Mouse (Mus musculus): Measurements from ENCODE around the gene Prps1l3. TPM values are rescaled to one million over a fixed set of nuclear protein-coding genes. Genes with fewer than 3 reads are reported as not detected.
"Not testable (repeated sequence)": the region's sequence is repeated elsewhere in the genome, so short reads cannot be mapped to it uniquely, and the experiment has no call there.

Prps1l3 gene
- polyA plus RNA-seq, 1 experiment from 2014 or later = 52.6 TPM

DNA sequence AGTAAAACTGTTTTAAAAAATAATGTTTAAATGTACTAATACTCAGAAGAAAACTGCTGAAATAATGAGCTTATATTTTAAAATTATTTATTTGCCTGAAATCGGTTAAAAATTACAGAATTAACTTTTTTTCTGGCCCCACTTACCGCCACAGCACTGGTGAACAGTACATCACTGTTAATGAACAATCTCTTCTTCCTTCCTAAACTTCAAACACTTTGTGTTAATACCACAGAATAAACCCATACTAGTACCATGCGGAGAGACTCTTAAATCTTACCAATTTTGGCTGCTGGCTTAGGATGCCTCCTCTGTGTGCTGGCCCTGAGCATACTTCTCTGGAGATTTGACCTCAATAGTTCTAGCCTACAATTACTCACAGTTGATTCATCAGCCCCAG is 28.3 kb upstream of the Prps1l3 start:
- ATAC-seq (ENCODE audit: insufficient number of reproducible peaks, low FRiP score, low TSS enrichment, low read depth) = no peak
- no peak overlapping the region for H3K4me2 ChIP-seq
- H3K9ac ChIP-seq = no peak overlapping the region
- H3K27me3 ChIP-seq = peaks cover 16% of the 10 kb centered on the region
- H3K4me1 ChIP-seq = peaks cover 3% of the 10 kb centered on the region
- H3K27ac ChIP-seq = no peak overlapping the region
- 85% methylated on average over 3 of the region's 3 CpGs for WGBS
- H3K4me3 ChIP-seq = no peak overlapping the region
- H3K36me3 ChIP-seq = no peaks in the 10 kb centered on the region
- no peaks in the 10 kb centered on the region for H3K9me3 ChIP-seq

DNA sequence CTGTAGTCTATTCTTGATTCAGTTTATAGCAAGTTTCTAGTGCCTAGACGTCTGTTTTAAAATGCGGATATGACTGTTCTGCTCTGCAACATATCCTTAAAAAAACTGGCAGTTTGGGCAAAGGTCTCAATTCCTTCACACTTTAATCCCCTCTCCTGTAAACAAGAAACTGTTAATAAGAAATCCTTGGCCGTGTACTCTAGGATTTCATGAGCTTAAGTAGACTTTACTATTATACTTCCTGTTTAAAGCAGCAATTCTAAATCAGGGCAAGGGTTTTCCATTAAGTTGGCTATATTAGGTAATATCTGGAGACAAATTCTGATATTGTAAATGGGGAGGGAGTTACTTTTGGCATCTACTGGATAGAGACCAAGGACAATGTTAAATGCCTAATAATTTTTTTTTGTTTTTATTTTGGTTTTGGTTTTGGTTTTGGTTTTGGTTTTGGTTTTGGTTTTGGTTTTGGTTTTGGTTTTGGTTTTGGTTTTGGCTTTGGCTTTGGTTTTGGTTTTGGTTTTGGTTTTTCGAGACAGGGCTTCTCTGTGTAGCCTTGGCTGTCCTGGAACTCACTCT is 25.8 kb upstream of the Prps1l3 start:
- H3K9ac ChIP-seq = no peak overlapping the region
- H3K4me3 ChIP-seq = no peak overlapping the region
- H3K9me3 ChIP-seq = no peaks in the 10 kb centered on the region
- H3K27ac ChIP-seq = no peak overlapping the region
- no peak overlapping the region for H3K4me2 ChIP-seq
- no peaks in the 10 kb centered on the region for H3K36me3 ChIP-seq
- 67% methylated on average over 4 of the region's 4 CpGs for WGBS
- H3K27me3 ChIP-seq = no peaks in the 10 kb centered on the region
- H3K4me1 ChIP-seq = no peaks in the 10 kb centered on the region
- ATAC-seq (ENCODE audit: insufficient number of reproducible peaks, low FRiP score, low TSS enrichment, low read depth) = no peak

DNA sequence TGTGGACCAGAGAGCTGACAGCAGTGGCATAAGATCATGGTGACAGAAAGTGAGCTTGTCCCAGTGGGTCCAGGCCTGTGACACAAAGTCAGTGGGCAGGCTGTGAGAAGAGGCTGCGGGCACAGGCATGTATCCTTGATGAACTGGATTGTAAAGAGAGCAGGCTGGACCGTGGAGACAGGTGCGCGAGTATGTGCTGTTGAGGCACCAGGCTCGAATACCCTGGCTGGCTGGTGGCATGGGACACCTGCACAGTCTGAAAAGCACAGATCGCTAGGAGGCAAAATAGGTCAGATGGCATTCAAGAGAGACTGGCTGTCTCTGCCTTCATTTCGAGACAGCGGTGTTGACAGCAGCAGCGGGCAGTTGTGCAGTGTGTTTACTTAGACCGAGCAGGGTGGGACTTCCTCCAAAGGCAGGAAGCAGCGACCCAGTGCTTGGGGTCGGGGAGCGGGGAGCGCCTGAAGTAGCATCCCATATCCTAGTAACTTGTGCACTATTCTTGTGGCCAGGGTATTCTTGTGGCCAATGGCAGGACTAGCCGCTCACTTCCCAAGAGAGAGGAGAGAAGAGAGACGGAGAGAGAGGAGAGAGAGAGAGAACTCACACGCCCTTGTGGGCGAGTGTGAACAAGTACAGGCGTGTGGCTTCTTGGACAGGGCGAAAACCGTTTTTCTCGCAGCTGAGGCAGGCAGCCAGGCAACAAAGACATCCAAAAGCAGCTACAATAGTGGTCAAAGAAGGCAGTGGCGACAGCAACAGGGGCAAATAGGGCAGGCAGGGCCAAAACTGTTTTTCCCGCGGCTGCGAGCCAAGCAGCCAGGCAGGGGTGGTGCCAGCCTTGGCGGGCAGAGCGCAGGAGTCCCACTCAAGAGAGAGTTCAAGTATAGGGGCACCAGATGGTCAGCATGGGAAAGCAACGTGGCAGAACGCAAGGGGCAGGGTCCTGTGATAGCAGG is 18.6 kb upstream of the Prps1l3 start:
- Histone ChIP-seq H3K27ac (no peak overlapping the region), H3K4me1 (peaks cover 8% of the 10 kb centered on the region), H3K9ac (peak overlapping the region; percentile 35), H3K9me3 (no peaks in the 10 kb centered on the region), H3K4me2 (peak overlapping the region; percentile 80), H3K36me3 (no peaks in the 10 kb centered on the region), H3K27me3 (no peaks in the 10 kb centered on the region), H3K4me3 (peak overlapping the region; percentile 45)
- WGBS = 6% methylated on average over 30 of the region's 30 CpGs
- peak; percentile 55; the same call in 1 of the 2 replicates for ATAC-seq (ENCODE audit: insufficient number of reproducible peaks, low FRiP score, low TSS enrichment, low read depth)

DNA sequence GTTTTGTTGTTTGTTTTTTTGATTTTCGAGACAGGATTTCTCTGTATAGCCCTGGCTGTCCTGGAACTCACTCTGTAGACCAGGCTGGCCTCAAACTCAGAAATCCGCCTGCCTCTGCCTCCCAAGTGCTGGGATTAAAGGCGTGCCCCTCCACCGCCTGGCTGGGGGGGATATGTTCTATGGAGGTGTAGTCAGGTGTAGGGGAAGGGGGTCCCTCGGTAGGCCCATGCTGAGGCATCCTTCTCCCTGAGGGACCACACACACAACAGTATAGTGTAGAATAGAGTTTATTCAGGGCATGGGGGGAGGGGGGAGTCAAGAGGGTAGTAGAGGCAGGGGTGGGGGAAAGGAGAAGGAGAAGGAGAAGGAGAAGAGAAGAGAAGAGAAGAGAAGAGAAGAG is 17.7 kb upstream of the Prps1l3 start:
- not testable (repeated sequence) for ATAC-seq (ENCODE audit: insufficient number of reproducible peaks, low FRiP score, low TSS enrichment, low read depth); H3K9ac ChIP-seq; H3K27me3 ChIP-seq; H3K4me3 ChIP-seq; H3K9me3 ChIP-seq; H3K27ac ChIP-seq; H3K4me1 ChIP-seq; H3K4me2 ChIP-seq; H3K36me3 ChIP-seq
- 83% methylated on average over 5 of the region's 5 CpGs for WGBS

DNA sequence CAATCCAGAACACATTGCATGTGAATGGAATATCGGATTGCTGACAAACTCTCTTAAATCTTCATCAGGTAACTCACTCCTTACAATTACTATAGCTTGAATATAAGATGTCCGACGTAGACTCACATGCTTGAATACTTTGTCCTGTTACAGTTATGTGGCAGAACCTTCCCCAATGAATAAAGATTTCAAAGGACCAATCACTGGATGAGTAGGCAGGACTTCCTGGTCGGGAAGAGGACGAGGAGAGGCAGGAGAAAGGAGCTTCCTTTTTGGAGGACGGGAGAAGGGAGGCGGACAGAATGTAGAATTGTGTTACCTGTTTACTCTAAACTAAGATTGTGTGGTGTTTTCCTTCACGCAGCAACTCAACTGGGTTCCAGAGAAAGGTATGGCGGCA is 3.8 kb upstream of the Prps1l3 start:
- Histone ChIP-seq H3K4me3 (no peak overlapping the region), H3K27ac (no peak overlapping the region), H3K9ac (no peak overlapping the region), H3K4me1 (peaks cover 5% of the 10 kb centered on the region; the same call in 1 of the 2 replicates), H3K9me3 (no peaks in the 10 kb centered on the region), H3K36me3 (no peaks in the 10 kb centered on the region), H3K27me3 (no peaks in the 10 kb centered on the region), H3K4me2 (no peak overlapping the region)
- no peak for ATAC-seq (ENCODE audit: insufficient number of reproducible peaks, low FRiP score, low TSS enrichment, low read depth)
- WGBS = 82% methylated on average over 9 of the region's 9 CpGs

DNA sequence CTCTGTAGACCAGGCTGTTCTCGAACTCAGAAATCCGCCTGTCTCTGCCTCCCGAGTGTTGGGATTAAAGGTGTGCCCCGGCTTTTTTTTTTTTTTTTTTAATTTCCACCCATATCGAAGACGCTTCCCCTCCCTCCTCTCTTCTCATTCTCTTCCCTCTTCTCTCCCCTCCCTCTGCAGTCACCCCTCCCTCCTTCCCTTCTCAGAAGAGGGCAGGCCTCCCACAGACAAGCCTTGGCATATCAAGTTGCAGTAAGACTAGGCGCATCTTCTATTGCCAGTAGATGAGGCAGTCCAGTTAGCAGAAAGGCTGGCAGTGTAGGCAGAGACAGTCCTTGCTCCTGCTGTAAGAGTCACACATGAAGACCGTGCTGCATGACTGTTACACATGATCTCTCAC is 2.4 kb upstream of the Prps1l3 start:
- H3K4me3 ChIP-seq = no peak overlapping the region
- no peaks in the 10 kb centered on the region for H3K36me3 ChIP-seq
- no peaks in the 10 kb centered on the region for H3K27me3 ChIP-seq
- no peak overlapping the region for H3K27ac ChIP-seq
- 84% methylated on average over 4 of the region's 8 CpGs for WGBS
- no peak overlapping the region for H3K4me2 ChIP-seq
- peaks cover 7% of the 10 kb centered on the region; the same call in 1 of the 2 replicates for H3K4me1 ChIP-seq
- no peak for ATAC-seq (ENCODE audit: insufficient number of reproducible peaks, low FRiP score, low TSS enrichment, low read depth)
- H3K9me3 ChIP-seq = no peaks in the 10 kb centered on the region
- H3K9ac ChIP-seq = no peak overlapping the region

DNA sequence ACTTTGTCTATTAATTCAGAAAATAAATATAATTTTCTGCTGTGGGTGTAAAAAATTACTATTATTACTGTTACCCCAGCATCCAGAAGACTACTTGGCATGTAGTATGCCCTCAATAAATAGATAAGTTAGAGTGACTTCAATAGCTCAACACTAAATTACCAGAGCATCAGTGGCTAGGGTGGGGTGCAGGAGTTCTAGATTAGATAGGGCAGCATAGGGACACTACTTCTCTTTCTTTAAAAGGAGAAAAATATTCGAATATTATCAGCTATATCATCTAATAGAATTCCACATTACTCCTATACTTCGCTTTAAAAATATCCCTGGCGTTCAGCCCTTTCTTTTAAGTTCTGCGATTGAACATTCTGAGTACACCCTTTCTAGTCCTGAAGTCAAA is 509 bp upstream of the Prps1l3 start:
- no peak for ATAC-seq (ENCODE audit: insufficient number of reproducible peaks, low FRiP score, low TSS enrichment, low read depth)
- peak overlapping the region; percentile 41 for H3K9ac ChIP-seq
- peak overlapping the region; percentile 92 for H3K27ac ChIP-seq
- peaks cover 7% of the 10 kb centered on the region; the same call in 1 of the 2 replicates for H3K4me1 ChIP-seq
- WGBS = 25% methylated on average over 4 of the region's 4 CpGs
- H3K9me3 ChIP-seq = no peaks in the 10 kb centered on the region
- peak overlapping the region; percentile 77 for H3K4me3 ChIP-seq
- peak overlapping the region; percentile 50 for H3K4me2 ChIP-seq
- no peaks in the 10 kb centered on the region for H3K27me3 ChIP-seq
- H3K36me3 ChIP-seq = peaks cover 3% of the 10 kb centered on the region; the same call in 1 of the 2 replicates

DNA sequence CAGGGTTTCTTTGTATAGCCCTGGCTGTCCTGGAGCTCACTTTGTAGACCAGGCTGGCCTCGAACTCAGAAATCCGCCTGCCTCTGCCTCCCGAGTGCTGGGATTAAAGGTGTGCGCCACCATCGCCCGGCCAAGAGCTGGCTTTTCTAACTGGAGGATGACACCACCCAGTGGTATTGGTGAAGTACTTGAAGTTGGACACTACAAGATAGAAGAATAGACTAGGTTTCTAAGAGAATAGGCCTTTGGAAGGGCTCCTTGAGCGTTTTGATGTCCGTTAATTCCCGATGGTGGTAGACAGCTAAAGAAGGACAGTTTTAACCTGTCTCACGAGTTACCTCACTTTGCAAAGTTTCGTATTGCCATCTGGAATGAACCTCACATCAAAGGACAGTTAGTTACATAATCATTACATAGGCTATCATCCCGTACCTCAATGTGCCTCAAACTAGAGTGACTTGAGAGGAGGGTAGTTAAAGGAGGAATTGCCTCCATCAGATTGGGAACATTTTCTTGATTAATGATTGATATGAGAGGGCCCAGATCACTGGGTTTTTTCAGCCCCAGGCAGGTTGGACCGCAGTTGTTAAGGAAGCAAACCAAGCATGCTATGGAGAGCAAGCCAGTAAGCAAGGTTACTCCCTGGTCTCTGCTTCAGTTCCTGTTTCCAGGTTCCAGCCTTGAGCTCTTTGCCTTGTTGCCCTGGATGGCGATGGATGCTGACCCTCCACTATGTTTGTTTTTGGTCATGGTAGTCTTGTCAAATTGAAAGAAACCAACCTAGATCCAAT is 1.1 kb downstream of the Prps1l3 start:
- Histone ChIP-seq H3K27ac (no peak overlapping the region), H3K36me3 (peaks cover 5% of the 10 kb centered on the region; the same call in 1 of the 2 replicates)
- ATAC-seq (ENCODE audit: insufficient number of reproducible peaks, low FRiP score, low TSS enrichment, low read depth) = no peak

DNA sequence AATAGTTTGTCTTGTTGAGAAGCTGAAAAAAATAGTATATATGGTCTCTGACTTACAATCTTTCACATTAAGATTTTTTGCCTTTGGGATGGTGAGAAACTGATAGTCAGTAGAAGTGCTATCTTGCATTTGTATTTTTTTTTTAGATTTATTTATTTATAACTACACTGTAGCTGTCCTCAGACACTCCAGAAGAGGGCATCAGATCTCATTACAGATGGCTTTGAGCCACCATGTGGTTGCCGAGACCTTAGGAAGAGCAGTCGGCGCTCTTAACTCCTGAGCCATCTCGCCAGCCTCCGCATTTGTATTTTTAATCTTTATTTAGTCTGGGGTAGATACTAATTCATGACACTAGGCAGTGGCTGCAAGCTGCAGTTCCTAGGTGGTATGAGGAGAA is 3.2 kb downstream of the Prps1l3 start:
- Histone ChIP-seq H3K36me3 (peaks cover 8% of the 10 kb centered on the region), H3K4me3 (no peak overlapping the region), H3K27me3 (no peaks in the 10 kb centered on the region), H3K27ac (no peak overlapping the region), H3K4me1 (peaks cover 7% of the 10 kb centered on the region; the same call in 1 of the 2 replicates), H3K4me2 (no peak overlapping the region), H3K9me3 (no peaks in the 10 kb centered on the region), H3K9ac (no peak overlapping the region)
- ATAC-seq (ENCODE audit: insufficient number of reproducible peaks, low FRiP score, low TSS enrichment, low read depth) = no peak
- WGBS = 86% methylated on average over 5 of the region's 5 CpGs

More for the DNA sequence above, 1.1 kb downstream of the Prps1l3 start:
- peaks cover 7% of the 10 kb centered on the region; the same call in 1 of the 2 replicates for H3K4me1 ChIP-seq
- H3K27me3 ChIP-seq = no peaks in the 10 kb centered on the region
- no peaks in the 10 kb centered on the region for H3K9me3 ChIP-seq
- H3K4me2 ChIP-seq = peak overlapping the region; percentile 50
- H3K4me3 ChIP-seq = peak overlapping the region; percentile 77
- 64% methylated on average over 14 of the region's 14 CpGs for WGBS
- peak overlapping the region; percentile 82; the same call in 1 of the 2 replicates for H3K9ac ChIP-seq

DNA sequence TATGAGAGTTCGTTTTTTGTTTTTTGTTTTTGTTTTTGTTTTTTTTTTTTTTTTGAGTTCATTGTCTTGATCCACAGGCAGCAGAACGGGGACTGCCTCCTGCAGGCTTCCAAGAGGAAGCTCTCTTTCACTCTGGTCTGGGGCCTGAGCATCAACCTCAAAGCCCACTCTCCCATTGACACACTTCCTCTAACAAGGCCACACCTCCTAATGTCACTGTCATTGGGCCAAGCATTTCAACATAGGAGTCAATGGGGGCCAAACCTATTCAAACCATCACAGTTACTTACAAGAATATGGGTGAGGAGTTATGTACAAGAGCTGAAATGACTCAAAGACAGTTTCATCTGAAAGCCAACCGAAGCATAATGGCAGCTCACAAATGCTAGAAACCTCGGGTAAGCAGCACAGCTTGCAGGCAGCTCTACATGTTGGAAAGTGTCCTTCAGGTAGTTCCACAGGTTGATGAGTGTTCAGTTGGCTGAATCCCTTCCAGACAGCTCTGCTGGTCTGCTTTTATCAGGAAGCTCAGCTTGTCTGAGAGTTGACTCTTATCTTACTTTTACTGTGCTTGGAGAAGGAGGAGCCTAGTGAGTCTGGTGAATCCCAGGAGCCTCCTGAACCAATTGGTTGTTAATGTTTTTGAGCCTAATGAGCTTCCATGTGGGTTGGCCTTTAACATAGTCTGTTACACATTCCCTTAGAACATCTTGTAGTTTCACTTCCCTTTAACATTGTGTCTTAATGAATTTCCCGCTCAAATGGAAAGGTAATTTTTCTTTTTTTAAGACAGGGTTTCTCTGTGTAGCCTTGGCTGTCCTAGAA is 13.7 kb downstream of the Prps1l3 start:
- Histone ChIP-seq H3K36me3 (peaks cover 20% of the 10 kb centered on the region), H3K9ac (no peak overlapping the region), H3K9me3 (no peaks in the 10 kb centered on the region), H3K27ac (no peak overlapping the region), H3K4me3 (no peak overlapping the region), H3K27me3 (no peaks in the 10 kb centered on the region), H3K4me2 (no peak overlapping the region), H3K4me1 (no peaks in the 10 kb centered on the region)
- WGBS = 87% methylated on average over 5 of the region's 5 CpGs
- no peak for ATAC-seq (ENCODE audit: insufficient number of reproducible peaks, low FRiP score, low TSS enrichment, low read depth)

DNA sequence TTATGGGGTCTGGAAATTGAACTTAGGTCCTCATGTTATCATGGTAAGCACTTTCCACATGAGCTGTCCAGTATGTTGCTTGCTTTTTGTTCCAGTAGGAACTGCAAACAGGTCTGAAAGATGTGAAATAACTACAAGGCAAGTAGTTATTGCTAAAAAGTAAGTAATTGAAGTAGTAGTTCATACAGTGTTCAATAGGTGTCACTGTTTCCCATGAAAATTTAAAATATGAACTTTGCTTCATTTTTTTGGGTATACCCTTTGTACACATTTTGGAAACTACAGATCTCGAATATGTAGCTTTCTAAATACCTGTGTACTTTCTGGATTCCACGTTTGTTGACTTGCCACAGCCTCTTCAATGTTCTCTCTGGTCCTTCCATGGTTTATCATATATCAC is 28.4 kb downstream of the Prps1l3 start:
- no peak for ATAC-seq (ENCODE audit: insufficient number of reproducible peaks, low FRiP score, low TSS enrichment, low read depth)
- no peaks in the 10 kb centered on the region for H3K9me3 ChIP-seq
- no peak overlapping the region for H3K4me3 ChIP-seq
- H3K9ac ChIP-seq = no peak overlapping the region
- no peak overlapping the region for H3K27ac ChIP-seq
- H3K27me3 ChIP-seq = no peaks in the 10 kb centered on the region
- WGBS = 52% methylated on average over 2 of the region's 2 CpGs
- no peaks in the 10 kb centered on the region for H3K4me1 ChIP-seq
- H3K36me3 ChIP-seq = no peaks in the 10 kb centered on the region
- no peak overlapping the region for H3K4me2 ChIP-seq

Data from limb, embryonic 15.5 days (tissue).